Mouse (Mus musculus) kidney, adult 2 months (tissue): Measurements from ENCODE around the gene Aebp2.

Source experiments
- CTCF ChIP-seq: fragments of 200-500 bp; conservative IDR thresholded peaks from 2 replicates; pipeline ENCODE4 v1.5.1; 2011; ENCODE audit warnings: low read depth, mild to moderate bottlenecking, control low read depth, low read length, moderate library complexity, mixed read lengths; ENCODE audit not compliant: insufficient read depth, insufficient read length
- POLR2A ChIP-seq: fragments of 200-500 bp; IDR thresholded peaks from one replicate; pipeline ENCODE4 v1.6.1; 2011; ENCODE audit warnings: low read depth, low read length, control low read depth

DNA sequence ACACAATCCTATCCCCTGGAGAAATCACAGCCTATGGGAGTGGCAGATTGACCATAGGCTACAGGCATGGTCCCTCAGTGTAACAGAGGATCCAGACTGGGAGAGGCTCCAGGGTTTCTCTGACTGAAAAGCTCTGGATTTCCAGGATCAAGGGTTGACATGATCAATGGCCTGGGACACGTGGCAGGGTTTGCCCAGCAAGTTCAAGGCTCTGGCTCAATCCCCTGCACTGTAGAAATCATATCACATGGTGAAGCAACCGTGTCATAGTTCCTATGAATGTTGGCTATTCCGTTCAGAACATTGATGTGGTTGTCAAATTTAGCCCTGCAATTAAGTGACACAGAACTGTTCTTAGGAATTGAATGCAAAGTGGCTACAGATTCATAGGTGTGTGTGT, 52.0 kb downstream of the Aebp2 start:
- TF ChIP-seq CTCF (no peak), POLR2A (no peak)
